Mouse (Mus musculus) kidney, adult 2 months (tissue): ENCODE measurements around the gene Znhit6. TPM values are rescaled to one million over a fixed set of nuclear protein-coding genes. Genes with fewer than 3 reads are reported as not detected.

ENCODE experiments used
- DNase-seq: peaks from one replicate; pipeline ENCODE4 v3.0.0; 2021
- H3K27ac ChIP-seq: fragments of 200-500 bp; 2 replicates; pipeline ENCODE4 v1.5.1; 2012; ENCODE audit warnings: low read depth, low read length, control low read depth, inconsistent platforms; ENCODE audit not compliant: insufficient read depth
- H3K27me3 ChIP-seq: fragments of 200-500 bp; replicated peaks from 2 replicates; pipeline ENCODE4 v1.6.1; 2012; ENCODE audit warnings: mild to moderate bottlenecking, moderate library complexity, low read length, inconsistent platforms; ENCODE audit not compliant: control insufficient read depth, insufficient read depth
- H3K36me3 ChIP-seq: fragments of 200-500 bp; 2 replicates; pipeline ENCODE4 v1.6.1; 2012; ENCODE audit warnings: mild to moderate bottlenecking, moderate library complexity, low read length, inconsistent platforms; ENCODE audit not compliant: control insufficient read depth, insufficient read depth
- H3K4me1 ChIP-seq: fragments of 200-500 bp; 2 replicates; pipeline ENCODE4 v1.6.1; 2011; ENCODE audit warnings: low read length; ENCODE audit not compliant: control insufficient read depth, insufficient read depth
- H3K4me3 ChIP-seq: fragments of 200-500 bp; 2 replicates; pipeline ENCODE4 v1.5.1; 2011; ENCODE audit warnings: mild to moderate bottlenecking, low read depth, low read length, control low read depth; ENCODE audit not compliant: insufficient read depth
- CTCF ChIP-seq: fragments of 200-500 bp; conservative IDR thresholded peaks from 2 replicates; pipeline ENCODE4 v1.5.1; 2011; ENCODE audit warnings: low read depth, mild to moderate bottlenecking, control low read depth, low read length, moderate library complexity, mixed read lengths; ENCODE audit not compliant: insufficient read depth, insufficient read length
- POLR2A ChIP-seq: fragments of 200-500 bp; IDR thresholded peaks from one replicate; pipeline ENCODE4 v1.6.1; 2011; ENCODE audit warnings: low read depth, low read length, control low read depth
- WGBS: fragments of 180-500 bp; shearing (Covaris S2); methylation state at CpG from one replicate; pipeline ENCODE4 v1.1.7; 2018; 5-methylcytosine and 5-hydroxymethylcytosine counted together
- polyA plus RNA-seq: library from polyadenylated mRNA; depleted of rRNA; stranded (reverse); fragments of >200 nt; gene quantifications from 2 replicates; pipeline ENCODE4 v1.2.3, GENCODE M21; 2012

Znhit6 gene
- polyA plus RNA-seq, 1 experiment, result 4.2 TPM

- H3K27me3 ChIP-seq, result no peaks in the 10 kb centered on the region
- DNase-seq, result no peak
- WGBS, result 71% methylated on average over 4 of the region's 4 CpGs
- TF ChIP-seq CTCF, result no peak
- no peak for TF ChIP-seq POLR2A
- peaks cover 2% of the 10 kb centered on the region; the same call in 1 of the 2 replicates for H3K36me3 ChIP-seq
- no peak overlapping the region for H3K27ac ChIP-seq
- no peak overlapping the region for H3K4me3 ChIP-seq
- H3K4me1 ChIP-seq, result no peaks in the 10 kb centered on the region
These were observed 14.6 kb downstream of the Znhit6 start for GRCm38 (mm10) chr3:145590562-145590961.

- TF ChIP-seq POLR2A, result no peak
- no peak for TF ChIP-seq CTCF
- Histone ChIP-seq H3K36me3 (peaks cover 2% of the 10 kb centered on the region; the same call in 1 of the 2 replicates), H3K27me3 (no peaks in the 10 kb centered on the region), H3K27ac (no peak overlapping the region; the same call in 1 of the 2 replicates), H3K4me3 (no peak overlapping the region), H3K4me1 (no peaks in the 10 kb centered on the region)
- whole genome bisulfite sequencing, result 51% methylated on average over 6 of the region's 6 CpGs
- DNase-seq, result peak; percentile 33
These were observed 16.0 kb downstream of the Znhit6 start for GRCm38 (mm10) chr3:145591841-145592542.

DNA sequence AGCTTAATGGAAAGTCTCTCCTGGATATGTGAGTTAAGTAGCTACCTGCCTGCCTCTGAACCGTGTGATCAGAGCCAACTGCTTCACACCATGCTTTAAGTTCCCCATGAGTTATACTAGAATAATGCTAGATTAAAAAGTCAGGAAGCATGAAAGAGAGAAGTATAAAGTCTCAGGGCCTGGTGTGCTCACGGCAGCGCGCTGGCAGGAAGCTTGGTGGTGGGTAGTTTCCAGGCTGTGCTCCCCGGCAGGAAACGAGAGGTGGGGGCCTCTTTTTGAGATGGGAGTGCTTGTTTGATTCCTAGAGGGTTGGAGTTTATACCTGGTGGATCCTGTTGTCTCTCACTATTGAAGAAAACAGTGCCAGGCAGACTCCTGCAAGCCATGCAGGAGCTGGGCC, 19.3 kb downstream of the Znhit6 start:
- no peak for DNase-seq
- 80% methylated on average over 6 of the region's 6 CpGs for WGBS
- TF ChIP-seq POLR2A (no peak), CTCF (no peak)
- H3K27me3 ChIP-seq, result no peaks in the 10 kb centered on the region
- H3K4me3 ChIP-seq, result no peak overlapping the region
- peaks cover 3% of the 10 kb centered on the region; the same call in 1 of the 2 replicates for H3K36me3 ChIP-seq
- H3K4me1 ChIP-seq, result no peaks in the 10 kb centered on the region
- no peak overlapping the region for H3K27ac ChIP-seq

GRCm38 (mm10) chr3:145599059-145599458, 23.1 kb downstream of the Znhit6 start:
- WGBS, result 98% methylated on average over 7 of the region's 7 CpGs
- H3K27me3 ChIP-seq, result no peaks in the 10 kb centered on the region
- no peak overlapping the region for H3K4me3 ChIP-seq
- peaks cover 3% of the 10 kb centered on the region; the same call in 1 of the 2 replicates for H3K36me3 ChIP-seq
- TF ChIP-seq CTCF, result 0 out of 2 replicates have a peak, but pooled peaks have one; percentile 16
- TF ChIP-seq POLR2A, result no peak
- no peak for DNase-seq
- no peaks in the 10 kb centered on the region for H3K4me1 ChIP-seq
- no peak overlapping the region for H3K27ac ChIP-seq

DNA sequence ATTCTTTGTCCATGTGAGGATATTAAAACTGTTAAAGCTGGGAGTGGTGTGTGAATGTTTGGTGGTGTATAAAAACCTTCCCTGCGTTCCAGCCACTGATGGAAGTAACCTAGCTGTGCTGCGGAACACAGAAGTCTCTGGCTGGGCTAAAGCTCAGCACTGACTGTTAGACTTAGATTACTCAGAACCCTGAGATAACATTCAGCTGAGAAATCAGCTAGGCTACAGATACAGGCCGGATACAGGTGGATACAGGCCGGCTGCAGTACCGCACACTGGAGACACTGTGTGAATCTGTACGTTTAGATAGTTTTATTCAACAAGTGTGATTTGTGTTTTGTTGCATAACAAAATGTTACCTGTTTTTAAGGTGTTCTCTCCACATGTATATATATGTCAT, 24.8 kb downstream of the Znhit6 start:
- Histone ChIP-seq H3K27me3 (no peaks in the 10 kb centered on the region), H3K36me3 (peaks cover 2% of the 10 kb centered on the region; the same call in 1 of the 2 replicates), H3K27ac (no peak overlapping the region), H3K4me1 (no peaks in the 10 kb centered on the region), H3K4me3 (no peak overlapping the region)
- TF ChIP-seq CTCF, result no peak
- no peak for TF ChIP-seq POLR2A
- DNase-seq, result no peak
- WGBS, result 91% methylated on average over 6 of the region's 6 CpGs

DNA sequence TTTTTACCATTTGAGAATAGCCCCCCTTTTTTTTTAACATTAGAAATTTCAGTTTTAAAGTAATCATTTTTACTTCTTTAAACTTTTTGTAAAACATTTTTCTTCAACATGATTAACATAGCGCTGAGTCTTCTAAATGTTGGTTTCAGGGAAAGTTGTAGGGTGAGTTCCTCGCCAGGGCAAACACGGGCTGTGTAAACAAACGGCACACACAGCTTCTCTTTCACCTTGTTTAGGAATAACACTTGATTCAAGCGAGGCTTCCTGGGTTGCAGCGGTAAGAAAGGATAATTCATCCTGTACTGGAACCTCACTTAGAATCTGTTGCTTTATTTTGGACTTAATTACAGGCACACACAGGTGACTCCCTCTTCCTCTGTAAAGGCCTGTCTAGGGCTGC, 25.3 kb downstream of the Znhit6 start:
- no peak for DNase-seq
- no peak for TF ChIP-seq POLR2A
- TF ChIP-seq CTCF, result no peak
- Histone ChIP-seq H3K27ac (no peak overlapping the region), H3K4me3 (no peak overlapping the region), H3K4me1 (no peaks in the 10 kb centered on the region), H3K27me3 (no peaks in the 10 kb centered on the region), H3K36me3 (peaks cover 2% of the 10 kb centered on the region; the same call in 1 of the 2 replicates)
- 78% methylated on average over 6 of the region's 6 CpGs for WGBS

- Histone ChIP-seq H3K27me3 (no peaks in the 10 kb centered on the region), H3K4me3 (no peak overlapping the region), H3K27ac (no peak overlapping the region), H3K4me1 (no peaks in the 10 kb centered on the region), H3K36me3 (peaks cover 2% of the 10 kb centered on the region; the same call in 1 of the 2 replicates)
- no peak for TF ChIP-seq POLR2A
- no peak for TF ChIP-seq CTCF
- 43% methylated on average over 11 of the region's 11 CpGs for WGBS
- DNase-seq, result peak; percentile 52
These were observed 26.6 kb downstream of the Znhit6 start for GRCm38 (mm10) chr3:145602410-145603206.
